Mouse (Mus musculus) stomach, postnatal 0 days (tissue): ENCODE measurements around the gene Socs7.

ENCODE experiments used
- CTCF ChIP-seq: IDR thresholded peaks from 2 replicates; pipeline ENCODE4 v1.5.1; 2016; ENCODE audit warnings: antibody characterized with exemption, low read depth, mild to moderate bottlenecking, moderate library complexity
- EP300 ChIP-seq: optimal IDR thresholded peaks from 2 replicates; pipeline ENCODE3; 2016; ENCODE audit warnings: antibody characterized with exemption

- TF ChIP-seq CTCF (no peak), EP300 (no peak)
Measured at GRCm38 (mm10) chr11:97407456-97407855, 45.1 kb downstream of the Socs7 start.
